Mouse (Mus musculus): ENCODE data around the gene Morn1.

DNA sequence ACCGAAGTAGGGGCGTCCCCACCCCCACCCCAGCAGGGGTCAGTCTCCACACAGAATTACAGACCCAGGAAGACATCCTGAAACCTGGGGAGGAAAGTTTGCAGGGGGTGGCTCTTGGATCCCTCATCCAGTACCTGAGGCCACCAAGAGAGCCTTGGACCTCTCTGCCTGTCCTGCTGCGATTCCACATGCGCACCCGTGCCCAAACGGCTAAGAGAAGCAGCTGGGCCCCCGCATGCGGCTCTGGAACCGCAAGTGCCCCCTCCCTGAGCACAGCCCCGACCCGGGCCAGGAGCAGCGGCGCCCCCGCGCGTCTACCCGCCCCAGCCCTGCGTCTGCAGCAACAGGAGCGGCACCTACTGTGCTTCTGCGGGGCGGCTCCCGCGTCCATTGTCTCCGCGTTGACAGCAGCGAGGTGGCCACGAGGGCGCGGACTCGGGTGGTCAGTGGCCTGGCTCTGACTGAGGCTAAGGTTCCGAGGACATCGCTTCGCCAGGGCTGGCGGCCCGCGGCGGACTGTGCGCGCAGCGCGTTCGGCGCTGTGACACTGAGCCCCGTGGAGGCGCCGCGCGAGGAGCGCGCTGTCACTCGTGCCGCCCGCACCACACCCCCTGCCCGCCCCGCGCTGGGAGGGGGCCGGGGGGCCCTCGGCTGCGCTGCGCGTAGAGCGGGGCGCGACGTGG is 43.6 kb upstream of the Morn1 start:
- TF ChIP-seq GATA1 (IDR thresholded peaks at IDR 0.05; ENCODE audit: low read length) (no peak), TAL1 (IDR thresholded peaks at IDR 0.05; ENCODE audit: low read length) (no peak)

Data from erythroblast, embryonic 14.5 days (primary cell).